Mouse (Mus musculus): ENCODE results near the gene Sec16b.

Gene Sec16b

DNA sequence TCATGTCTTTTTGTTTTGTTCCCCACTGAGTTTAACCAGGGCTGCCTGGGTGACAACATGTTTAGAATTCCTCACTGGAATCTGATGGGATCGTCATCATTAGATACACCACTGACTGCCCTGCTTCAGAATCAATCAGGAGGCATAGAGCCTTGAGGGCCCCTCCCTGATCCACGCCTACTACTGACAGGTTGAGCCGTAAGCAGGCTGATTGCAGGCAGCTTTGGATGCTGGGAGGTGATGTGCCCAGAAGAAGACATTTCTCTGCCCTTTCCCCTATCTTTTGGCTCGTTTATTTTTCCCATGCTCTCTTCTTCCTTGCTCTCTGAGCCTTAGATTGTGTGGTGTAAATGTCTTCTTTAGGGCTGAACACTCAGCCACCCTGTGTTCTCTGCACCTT lies 7.8 kb downstream of the Sec16b start:
- no peak for DNase-seq

DNA sequence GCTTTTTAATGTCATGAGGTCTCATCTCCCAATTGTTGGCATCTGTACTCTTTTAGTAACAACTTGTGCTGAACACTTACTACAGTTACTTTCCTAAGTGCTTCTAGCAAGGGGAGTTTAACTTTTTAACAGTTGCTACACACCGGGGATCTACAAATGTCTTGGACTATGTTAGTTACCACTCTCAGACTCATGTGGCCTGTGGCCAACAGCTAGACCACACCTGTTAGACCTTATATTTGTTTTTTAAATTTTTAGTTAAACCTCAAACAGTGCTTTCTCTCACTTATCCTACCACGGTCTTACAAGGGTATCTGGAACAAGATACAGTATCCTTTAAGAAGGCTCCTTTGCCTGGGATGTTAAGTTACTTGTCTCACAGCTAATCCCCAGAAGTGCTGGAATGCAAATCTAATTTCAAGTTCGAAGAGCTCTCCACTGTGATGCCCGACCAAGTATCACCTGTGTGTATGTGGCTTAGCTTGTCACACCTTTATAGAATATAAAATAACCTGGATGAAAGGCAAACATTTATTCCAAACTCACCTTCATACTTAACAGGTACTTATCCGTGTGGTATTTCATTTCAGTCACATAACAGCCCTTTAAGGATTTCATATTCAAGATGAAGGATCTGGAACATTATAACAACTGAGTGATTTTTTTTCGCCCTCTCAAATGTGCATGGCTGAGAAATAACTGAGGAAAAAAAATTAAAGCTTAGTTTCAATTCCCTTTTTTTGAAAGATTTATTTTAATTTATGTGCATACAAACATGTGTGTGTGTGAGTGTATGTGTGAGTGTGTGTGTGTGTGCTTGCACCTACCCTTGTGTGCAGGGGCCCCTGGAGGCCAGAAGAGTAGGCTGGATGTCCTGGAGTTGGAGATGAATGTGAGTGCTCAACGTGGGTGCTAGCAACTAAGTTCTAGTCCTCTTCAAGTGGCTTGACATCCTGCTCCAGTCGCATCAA lies 10.6 kb downstream of the Sec16b start:
- no peak for DNase-seq

DNA sequence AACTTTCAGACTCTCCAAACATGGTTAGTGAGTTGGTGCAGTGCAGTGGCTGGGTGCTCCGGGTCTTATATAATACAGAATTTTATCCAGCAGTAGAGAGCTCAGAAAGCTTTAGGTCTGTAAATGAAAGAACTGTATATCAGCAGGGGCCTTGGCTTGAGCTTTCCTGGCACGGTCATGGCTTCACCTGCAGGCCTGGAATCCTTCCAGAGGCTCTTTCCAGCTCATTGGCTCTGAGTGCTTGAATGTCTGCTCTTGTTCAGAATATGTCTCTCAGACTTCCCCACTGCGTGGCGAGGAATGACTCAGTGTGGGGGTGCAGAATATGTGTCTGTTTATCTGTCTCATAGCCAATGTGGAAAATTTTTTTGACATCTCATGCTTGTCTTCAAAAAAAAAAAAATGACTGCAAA lies 11.6 kb downstream of the Sec16b start:
- DNase-seq = peak; percentile 34

DNA sequence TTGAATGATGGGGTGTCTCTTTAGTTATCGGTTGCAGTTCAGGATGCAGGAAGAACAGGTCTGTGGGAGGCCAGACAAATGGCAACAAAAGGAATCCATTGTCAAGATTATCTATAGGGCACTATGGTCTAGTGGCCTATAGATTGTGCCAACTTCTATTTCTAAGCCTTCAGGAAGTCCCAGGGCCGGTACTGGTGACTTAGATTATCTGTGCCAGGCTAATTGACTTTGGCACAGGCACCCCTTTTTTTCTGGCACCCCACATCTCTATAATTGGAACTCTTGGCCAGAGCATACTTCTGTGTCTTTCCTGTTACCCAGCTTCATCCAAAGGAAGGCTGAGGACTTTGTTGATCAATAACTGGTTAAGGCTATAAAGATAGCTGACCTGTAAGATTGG lies 12.9 kb downstream of the Sec16b start:
- DNase-seq = no peak

DNA sequence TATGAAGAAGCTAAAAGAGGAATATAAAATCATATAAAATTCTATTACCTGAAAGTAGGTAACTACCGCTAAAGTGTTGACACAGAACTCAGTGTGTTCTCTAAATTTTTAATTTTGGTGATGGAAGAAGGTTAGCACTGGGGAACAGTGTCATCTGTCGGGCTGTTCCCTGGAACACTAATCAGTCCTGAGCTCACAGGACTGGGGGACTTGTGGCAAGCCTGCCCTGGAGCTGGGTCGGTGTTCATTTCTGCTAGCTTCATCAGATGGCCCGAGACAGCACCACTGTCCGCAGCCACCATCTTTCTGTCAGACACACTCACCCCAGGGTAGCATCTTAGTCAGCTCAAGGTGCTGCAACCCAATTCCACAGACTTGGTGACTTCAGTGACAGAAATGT lies 15.8 kb downstream of the Sec16b start:
- no peak for DNase-seq

DNA sequence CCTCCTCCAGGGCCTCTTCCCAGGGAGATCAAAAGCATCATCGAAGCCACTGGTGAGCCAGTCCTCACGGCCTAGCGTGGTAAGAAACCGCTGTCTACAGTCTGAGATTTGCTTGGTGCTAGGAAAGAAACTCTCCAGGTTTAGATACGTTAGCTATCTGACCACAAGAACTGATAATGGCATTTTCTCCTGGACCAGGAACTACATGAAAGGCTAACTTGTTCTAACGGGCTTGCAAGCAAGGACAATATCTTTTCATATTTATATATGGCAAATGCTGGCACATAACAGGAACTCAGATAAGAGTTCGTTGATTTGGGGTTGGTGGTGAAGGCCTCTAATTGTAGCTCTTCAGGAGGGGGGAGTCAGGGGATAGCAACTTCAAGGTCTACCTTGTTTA lies 18.2 kb downstream of the Sec16b start:
- DNase-seq = no peak

DNA sequence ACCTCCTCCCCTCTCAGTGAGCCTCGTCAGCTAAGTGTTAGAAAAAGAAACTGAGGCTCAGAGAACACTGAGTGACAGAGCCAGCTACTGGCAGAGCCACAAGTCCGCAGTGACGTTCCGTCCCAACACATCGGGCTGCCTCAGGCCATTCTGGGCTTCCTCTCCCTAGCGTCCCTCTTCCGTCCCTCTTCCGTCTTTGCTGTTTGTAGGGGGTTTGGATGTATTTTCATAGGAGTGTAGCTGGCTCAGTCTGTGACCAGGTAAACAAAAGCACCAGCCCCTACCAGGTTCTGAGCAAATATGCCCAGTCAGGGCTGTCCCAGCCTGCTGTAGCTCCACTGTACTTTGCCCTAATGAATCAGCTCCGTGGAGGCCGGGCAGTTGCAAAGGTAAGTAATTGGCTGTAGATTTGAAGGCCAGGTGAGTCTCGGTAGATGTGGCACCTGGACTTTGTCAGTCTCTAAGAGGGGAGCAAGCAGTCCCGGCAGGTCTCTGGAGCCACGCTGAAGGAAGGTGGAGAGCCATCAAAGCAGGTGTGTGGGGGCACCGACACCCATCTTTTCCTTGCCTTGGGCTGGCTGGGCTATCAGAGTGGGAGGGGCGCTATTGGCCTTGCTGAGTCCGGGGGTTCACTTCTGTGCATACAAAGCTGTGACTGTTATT lies 19.3 kb downstream of the Sec16b start:
- no peak for DNase-seq

DNA sequence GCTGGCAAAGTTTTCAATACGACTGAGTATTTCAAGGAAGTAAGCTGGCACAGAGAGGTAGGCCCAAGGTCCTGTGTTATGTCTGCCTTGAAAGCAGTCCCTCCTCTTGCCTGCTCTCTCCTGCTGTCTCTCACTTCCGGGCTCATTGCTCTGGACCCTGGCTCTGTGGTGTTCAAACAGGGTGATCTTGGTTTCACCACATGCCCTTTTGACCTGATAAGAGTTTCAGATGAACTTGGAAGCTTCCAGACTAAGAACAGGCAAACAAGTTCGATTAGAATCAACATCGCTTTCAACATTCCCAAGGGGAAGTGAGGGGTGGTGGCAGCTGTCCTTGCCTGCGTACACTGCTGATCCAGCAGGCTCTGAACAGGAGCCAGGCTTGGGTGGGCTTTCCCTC lies 20.1 kb downstream of the Sec16b start:
- DNase-seq = no peak

DNA sequence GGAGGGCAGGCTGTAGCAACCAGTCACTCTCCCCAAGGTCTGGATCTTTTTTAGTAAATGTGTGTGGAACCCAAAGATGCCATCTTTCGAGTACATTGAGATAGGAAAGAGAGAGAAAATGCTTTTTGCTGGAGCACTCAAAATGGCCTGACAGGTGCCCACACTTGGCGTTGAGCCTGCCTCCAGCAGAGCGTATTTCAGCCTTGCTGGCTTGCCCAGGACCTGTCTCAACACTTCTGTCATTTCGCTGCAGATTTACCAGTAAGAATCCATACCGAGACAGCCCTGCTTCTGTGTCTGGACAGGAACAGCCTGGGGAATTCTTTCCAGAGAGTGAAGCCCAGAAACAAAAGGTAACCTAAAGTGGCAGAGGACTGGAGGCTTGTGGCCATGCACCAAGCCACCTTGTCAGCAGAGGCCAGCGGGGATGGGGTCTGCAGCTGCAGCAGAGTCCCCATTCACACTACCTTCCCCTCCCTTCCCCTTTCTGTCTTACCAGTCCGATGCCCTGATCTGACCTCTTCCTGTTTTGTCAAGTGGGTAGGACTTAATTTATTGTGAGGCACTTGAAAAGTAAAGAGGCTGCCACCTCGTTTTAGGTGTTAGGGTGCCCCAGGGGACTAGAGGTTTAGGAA lies 26.4 kb downstream of the Sec16b start:
- DNase-seq = no peak

DNA sequence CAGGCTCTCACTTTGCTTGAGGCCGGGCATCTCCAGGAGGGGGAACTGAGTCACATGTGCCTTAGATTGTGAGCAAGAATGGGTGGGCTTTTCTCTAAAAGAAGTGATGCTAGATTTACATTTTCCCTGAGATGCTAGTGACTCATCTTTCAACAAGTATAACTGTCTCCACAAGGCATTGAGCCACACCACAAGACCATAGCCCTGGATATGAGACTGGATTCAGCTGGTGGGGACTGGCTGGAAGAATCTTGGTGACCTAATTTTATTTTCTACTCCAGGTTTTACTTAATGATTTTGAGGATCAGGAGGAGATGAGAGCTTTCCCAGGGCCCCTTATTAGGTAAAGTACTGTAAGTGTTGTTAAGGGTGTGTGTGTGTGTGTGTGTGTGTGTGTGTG lies 29.0 kb downstream of the Sec16b start:
- no peak for DNase-seq

DNA sequence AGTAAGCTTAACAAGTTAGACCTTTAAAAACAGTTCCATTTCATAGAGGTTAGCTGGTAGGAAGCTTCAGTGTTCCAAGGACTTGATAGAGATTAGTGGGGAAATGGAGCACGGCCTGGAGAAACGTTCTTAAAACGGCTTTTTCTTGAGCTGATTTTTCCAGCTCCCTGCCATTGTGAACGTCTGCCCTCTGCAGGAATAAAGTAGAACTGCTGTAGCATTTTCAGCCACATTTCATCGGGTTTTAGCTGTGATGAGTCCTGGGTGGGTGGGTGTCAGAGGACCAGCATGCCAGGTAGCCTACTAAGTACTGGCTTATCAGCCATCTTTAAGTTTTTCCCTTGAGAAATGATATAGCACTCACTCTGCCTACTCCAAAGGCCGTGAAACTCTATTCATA lies 29.9 kb downstream of the Sec16b start:
- peak; percentile 54 for DNase-seq

DNA sequence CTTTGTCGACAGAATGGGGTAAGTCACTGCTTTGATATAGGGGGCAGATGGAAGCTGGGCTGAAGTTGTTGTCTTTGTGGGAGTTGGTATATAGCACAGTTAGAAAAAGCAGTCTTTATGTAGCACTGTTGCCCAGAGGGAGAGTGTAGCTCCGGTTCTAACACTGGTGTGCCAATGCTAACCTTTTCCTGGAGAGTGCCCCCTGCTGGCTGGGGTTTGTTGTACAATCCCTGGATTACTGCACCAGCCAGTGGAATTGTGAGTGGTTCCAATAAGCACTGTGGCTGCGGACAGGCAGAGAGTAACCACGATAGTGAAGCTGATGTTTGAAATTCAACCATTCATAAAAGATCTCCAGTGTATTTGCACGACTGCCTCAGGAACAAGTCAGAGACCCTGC lies 31.1 kb downstream of the Sec16b start:
- DNase-seq = peak; percentile 58

DNA sequence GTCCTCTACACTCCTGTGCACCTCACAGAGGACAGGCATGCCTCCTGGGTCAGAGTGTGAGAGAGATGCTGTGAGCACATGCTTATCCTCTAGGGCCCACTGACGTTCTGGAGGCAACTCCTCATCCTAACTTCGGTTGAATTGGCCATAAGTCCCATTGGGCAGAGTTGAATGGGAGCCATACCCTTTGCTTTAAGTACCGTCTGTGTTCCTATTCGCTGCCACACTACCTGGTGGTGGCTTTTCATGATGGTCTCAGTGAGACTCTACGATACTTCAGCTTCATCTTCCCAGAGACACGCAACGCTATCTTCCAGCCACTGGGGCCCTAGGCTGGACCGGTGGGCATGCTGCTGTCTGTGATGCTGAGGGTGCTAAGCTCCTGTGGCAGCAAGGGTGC lies 38.5 kb downstream of the Sec16b start:
- no peak for DNase-seq

DNA sequence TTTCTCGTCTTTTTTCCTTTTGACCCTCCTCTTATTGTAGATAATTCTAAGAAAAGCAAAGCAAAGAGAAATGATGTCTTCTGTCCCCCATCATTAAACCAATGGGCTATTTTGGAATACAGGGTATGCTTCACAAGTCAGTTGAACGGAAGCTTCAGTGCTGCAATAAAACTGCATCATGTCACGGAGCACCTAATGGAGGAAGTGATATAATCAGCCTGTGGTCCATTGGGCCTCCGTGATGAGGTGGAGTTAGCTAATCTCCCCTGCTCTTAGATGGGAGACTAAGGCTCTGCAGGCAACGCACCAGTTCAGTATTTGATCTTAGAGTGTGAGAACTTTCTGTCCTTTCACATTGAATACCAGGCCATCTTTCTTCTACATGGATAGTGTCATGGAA lies 41.1 kb downstream of the Sec16b start:
- no peak for DNase-seq

DNA sequence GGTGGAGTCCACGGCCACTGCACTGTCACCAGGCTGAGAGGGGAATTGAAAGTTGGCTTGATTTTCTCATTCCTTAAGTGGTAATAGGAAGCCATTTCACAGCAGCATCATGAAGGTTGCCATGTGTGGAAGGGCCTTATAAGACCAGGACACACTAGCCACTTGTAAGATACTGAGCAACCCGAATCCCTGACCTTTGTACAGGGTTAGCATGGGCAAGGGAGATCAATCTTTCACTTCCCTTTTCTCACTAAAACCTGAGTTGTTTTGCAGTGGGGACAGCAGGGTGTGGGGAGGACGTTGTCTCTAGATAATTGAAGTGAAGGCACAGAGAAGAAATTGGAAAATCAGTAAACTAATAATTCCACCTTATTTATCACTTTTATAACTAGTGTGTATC lies 43.2 kb downstream of the Sec16b start:
- DNase-seq = no peak

DNA sequence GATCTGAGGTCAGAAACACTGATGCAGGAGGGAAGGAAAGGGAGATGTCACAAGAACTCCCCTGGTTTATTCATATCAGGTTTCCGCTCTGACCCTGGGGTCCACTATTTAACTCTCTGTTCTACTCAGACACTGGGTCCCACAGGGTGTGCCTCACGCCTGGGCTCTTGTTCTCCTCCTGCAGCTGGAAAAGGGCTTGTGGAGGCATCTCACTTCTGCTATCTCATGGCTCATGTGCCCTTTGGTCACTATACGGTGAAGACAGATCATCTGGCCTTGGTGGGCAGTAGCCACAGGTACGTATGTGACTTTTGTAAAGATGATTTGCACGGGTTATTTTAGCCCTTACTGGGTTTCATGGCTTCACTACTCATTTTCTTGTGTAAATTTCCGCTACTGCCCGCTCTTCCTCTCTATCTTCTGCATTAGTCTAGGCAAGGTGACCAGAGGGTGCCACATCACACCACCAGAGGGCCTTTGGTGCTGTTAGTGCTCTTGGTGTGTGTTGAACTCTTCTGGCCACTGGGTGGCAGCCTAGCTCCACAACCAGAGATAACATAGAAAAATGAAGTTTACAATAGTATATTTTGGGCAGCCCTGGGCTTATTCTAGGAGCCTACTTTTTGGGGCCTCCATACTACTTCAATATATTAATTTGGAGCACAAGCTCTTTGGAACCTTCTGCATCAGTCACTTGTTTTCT lies 46.4 kb downstream of the Sec16b start:
- DNase-seq = peak; percentile 58

DNA sequence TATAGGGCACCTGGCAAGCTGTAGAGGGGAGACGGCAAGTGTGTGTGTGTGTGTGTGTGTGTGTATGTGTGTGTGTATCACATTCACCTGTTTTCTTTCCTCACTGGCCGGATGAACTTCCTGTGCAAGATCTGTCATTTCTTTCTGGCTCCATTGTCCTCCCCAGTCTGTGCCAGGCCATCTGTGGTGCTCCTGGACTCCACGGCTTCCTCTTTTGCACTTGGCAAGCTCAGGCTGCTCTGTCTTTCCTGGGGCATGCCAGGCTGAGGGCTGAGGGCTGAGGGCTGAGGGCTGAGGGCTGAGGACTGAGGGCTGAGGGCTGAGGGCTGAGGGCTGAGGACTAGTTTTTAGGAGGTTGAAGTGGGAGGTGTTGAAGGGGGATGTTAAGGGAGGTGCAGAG lies 47.6 kb downstream of the Sec16b start:
- DNase-seq = no peak

DNA sequence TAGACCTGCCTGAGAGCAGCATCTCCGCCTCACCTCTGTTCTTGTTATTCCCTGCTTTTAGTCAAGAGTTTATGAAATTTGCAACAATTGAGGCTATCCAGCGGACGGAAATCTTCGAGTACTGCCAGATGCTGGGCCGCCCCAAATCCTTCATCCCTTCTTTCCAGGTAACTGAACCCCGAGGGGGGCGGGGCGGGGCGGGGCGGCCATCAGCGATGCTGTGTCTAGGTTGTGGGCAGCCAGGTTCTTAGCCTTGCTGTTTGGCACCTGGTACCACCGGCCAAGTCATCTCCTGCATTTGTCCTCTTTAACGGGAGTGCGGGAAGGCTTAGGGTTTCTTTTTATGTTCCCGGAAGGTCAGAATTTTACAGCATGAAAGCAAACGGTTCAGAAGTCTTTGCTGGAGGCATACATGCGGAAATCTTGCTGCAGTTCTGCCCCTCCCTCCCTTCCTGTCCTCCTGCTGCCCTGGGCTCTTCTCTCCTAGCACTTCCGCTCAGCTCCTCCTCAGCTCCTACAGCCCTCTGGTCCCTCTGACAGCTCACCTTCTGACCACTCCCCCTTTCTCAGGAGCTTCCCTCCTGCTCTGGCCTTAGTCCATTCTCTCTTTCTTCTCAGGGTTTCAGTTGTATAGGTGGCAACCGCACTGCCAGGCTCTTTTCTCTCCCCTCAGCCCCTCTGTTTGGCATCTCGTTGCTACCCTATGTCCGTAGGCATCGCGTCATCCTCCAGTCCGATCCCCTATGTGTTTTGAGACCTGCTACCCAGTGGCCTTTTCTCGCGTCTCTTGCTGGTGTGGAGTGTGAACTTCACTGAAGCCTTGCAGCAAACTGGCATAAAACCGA lies 48.4 kb downstream of the Sec16b start:
- DNase-seq = no peak

DNA sequence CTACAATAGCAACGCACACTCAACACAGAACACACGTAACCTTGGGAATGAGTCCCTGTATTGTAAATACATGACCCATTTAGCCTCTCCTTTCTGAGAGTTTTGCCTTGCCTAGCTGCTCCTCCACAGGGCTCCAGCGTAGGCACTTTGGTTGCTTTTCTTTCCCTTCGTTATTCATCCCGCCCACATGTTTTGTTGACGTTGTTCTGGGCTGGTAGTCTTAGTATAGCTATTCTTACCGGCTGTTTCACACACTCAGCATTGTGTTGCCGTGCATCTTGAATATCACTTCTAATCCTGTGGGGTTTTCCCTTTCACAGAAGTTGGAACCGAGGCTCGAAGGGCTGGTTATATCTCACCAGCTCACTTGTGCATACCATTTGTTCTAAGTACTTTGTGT lies 49.2 kb downstream of the Sec16b start:
- no peak for DNase-seq

DNA sequence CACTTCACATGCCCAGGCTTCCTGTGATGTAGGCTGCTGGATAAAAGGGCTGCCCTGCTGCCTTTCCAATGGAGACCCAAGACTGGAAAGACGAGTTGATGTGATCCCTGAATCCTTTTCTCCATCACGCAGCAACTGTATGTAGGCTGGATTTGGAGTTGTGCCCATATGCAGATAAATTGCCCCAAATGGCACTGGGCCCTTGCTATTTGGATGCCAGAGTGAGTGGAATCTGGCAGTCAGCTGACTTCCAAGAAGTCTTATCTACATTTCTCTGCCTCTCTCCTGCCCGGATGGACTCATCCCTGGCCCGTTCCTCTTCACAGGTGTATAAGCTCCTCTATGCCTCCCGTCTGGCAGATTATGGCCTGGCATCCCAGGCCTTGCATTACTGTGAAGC lies 49.9 kb downstream of the Sec16b start:
- DNase-seq = no peak

DNA sequence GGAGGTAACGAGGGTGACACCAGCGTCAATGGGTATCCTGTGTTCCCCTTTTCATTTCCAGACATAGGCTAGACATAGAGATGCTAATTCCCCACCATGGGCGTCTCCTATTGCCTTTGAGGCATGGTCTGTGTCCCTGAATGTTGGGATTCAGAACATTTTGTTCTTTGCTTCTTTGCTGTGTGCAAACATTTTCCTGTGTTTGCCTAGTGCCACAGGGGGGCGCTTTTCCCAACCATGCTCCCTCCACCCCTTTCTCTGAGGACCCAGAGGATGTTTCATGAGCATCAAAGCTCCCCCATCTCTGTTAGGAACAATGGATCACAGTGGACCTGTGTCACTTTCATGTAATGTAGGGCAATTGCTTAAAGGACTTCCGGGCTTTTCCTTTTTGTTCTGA lies 51.6 kb downstream of the Sec16b start:
- DNase-seq = no peak

DNA sequence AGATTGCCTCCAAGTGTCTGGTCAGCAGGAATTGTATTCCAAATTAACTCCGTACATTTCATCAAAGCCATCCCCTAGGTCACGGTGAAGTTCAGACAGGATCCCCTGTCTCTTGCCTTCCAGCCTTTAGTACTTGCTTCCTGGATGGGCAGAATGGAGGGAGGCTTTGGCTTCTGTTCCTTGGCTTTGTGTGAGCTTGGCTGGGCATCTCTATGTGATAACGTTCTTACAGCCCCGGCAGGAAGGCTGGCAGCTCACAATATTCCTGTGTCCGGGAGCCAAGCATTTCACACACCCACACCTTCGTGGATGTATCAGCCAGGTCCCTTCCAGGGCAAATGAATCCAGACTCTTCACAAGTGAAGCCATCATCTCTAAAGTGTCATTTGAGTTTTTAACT lies 53.5 kb downstream of the Sec16b start:
- DNase-seq = no peak

Data from lung, postnatal 14 days (tissue).